Mouse (Mus musculus): Measurements from ENCODE around the gene Fibcd1. TPM values are rescaled to one million over a fixed set of nuclear protein-coding genes. Genes with fewer than 3 reads are reported as not detected.

The Fibcd1 gene
- total RNA-seq, 1 experiment = 0.22 TPM

DNA sequence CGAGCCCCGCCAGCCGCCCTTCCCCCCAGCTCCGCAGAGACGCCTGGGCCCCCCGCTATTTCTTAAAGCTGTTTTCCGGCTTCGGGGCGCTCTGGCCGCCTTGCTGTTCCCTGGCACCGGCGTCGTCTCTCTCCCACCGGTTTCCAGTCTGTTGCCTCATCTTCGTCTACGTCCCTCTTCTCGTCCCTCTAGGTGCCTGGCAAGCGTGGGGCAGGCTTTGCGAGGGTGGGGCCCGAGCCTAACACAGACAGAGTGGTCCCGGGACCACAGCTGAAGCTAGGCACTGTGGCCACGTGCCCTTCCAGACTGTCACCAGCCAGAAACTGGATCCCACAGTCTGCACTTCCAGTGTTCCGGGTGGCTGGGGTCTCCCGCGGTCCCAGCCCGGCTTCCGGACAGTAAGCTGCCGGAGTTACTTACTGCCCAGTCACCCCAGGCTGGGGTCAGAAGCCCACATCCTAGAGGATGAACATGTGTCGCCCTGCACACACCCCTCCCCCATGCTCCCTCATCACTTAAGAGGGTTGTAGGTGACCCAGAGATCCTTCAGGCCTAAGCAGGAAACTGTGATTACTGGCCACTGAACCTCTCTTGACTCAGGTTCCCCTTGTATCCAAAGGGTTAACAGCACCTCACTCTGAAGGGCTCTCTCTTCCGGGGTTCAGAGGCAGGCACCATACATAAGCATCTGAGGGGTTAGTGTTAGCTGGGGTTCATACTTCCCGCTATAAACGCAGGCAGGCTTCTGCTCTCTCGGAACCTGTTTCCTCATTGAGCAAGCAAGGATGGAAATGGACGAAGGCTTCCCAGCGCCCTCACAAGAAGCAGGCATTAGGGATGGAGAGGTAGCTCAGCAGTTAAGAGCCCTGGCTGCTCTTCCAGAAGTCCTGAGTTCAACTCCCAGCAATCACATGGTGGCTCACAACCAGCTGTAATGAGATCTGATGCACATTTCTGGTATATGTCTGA is 1.2 kb upstream of the Fibcd1 start:
- no peak overlapping the region for H3K27ac ChIP-seq (ENCODE audit: insufficient read depth, low read depth, low read length, poor library complexity, severe bottlenecking)
- no peak overlapping the region for H3K9ac ChIP-seq (ENCODE audit: insufficient read depth, low read depth, low read length, poor library complexity, severe bottlenecking)
- H3K4me3 ChIP-seq (ENCODE audit: insufficient read depth in 1 of 2, low read depth in 1 of 2, low read length in 2 of 2, poor library complexity in 1 of 2, severe bottlenecking in 1 of 2) = peak overlapping the region in 1 of 2 experiments; percentile 74; a peak in 3 of 4 replicates
- H3K36me3 ChIP-seq (ENCODE audit: control insufficient read depth, insufficient read depth, low read length, poor library complexity, severe bottlenecking) = no peaks in the 10 kb centered on the region
- no peaks in the 10 kb centered on the region for H3K9me3 ChIP-seq (ENCODE audit: control insufficient read depth, insufficient read depth, low read depth, low read length)
- in situ Hi-C loops (cut with MboI; ENCODE audit: low sequenced_read_pairs in 2 of 2, unreplicated experiment in 2 of 2) = no loop called here
- no peak for DNase-seq (ENCODE audit: low read depth, low spot score)
- H3K4me1 ChIP-seq (ENCODE audit: control insufficient read depth in 2 of 2, insufficient read depth in 2 of 2, low read length in 2 of 2, poor library complexity in 1 of 2) = peaks cover 0 to 5% of the 10 kb centered on the region in 2 experiments; a peak in 1 of 4 replicates
- TF ChIP-seq CHD2 (IDR thresholded peaks at IDR 0.05; ENCODE audit: low read depth, low read length) (no peak), ZC3H11A (IDR thresholded peaks at IDR 0.05; ENCODE audit: borderline replicate concordance, low read depth, low read length) (no peak), ZNF384 (IDR thresholded peaks at IDR 0.05; ENCODE audit: low read depth, low read length) (no peak), MAFK (IDR thresholded peaks at IDR 0.05; ENCODE audit: insufficient read depth, low read depth, low read length) (no peak), HCFC1 (IDR thresholded peaks at IDR 0.05; ENCODE audit: borderline replicate concordance, insufficient read depth, low read length) (no peak)

GRCm38 (mm10) chr2:31845512-31845895 is 301 bp downstream of the Fibcd1 start:
- Histone ChIP-seq H3K4me3 (ENCODE audit: insufficient read depth in 1 of 2, low read depth in 1 of 2, low read length in 2 of 2, poor library complexity in 1 of 2, severe bottlenecking in 1 of 2) (peak overlapping the region; percentile 64 to 74), H3K9me3 (ENCODE audit: control insufficient read depth, insufficient read depth, low read depth, low read length) (no peaks in the 10 kb centered on the region), H3K9ac (ENCODE audit: insufficient read depth, low read depth, low read length, poor library complexity, severe bottlenecking) (peak overlapping the region; percentile 15; the same call in 1 of the 2 replicates), H3K27ac (ENCODE audit: insufficient read depth, low read depth, low read length, poor library complexity, severe bottlenecking) (no peak overlapping the region), H3K36me3 (ENCODE audit: control insufficient read depth, insufficient read depth, low read length, poor library complexity, severe bottlenecking) (no peaks in the 10 kb centered on the region), H3K4me1 (ENCODE audit: control insufficient read depth in 2 of 2, insufficient read depth in 2 of 2, low read length in 2 of 2, poor library complexity in 1 of 2) (peaks cover 0 to 5% of the 10 kb centered on the region in 2 experiments; a peak in 1 of 4 replicates)
- TF ChIP-seq HCFC1 (IDR thresholded peaks at IDR 0.05; ENCODE audit: borderline replicate concordance, insufficient read depth, low read length) (no peak), MAFK (IDR thresholded peaks at IDR 0.05; ENCODE audit: insufficient read depth, low read depth, low read length) (no peak), ZNF384 (IDR thresholded peaks at IDR 0.05; ENCODE audit: low read depth, low read length) (no peak), CHD2 (IDR thresholded peaks at IDR 0.05; ENCODE audit: low read depth, low read length) (no peak), ZC3H11A (IDR thresholded peaks at IDR 0.05; ENCODE audit: borderline replicate concordance, low read depth, low read length) (no peak)
- in situ Hi-C loops (cut with MboI; ENCODE audit: low sequenced_read_pairs in 2 of 2, unreplicated experiment in 2 of 2) = no loop called here
- DNase-seq (ENCODE audit: low read depth, low spot score) = no peak

DNA sequence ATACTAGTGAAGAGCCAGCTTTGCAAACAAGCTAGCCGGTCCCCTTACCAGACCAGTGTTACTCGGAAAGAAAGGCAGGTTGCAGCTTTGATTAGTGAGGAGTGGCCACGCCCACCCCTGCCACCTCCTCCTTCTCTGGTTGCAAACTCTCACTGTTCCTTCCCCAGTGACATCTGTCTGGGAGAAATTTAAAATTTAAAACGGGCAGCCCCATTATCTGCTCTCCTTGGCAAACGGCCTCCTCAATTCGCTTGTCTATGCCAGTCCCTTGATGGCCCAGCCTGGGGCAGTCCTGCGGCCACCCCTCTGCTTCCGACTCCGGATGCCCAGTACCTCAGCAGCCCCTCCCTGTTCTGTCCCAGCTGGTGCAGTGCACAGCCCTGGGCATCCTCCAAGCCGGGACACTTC is 1.1 kb downstream of the Fibcd1 start:
- peaks cover 0 to 5% of the 10 kb centered on the region in 2 experiments; a peak in 1 of 4 replicates for H3K4me1 ChIP-seq (ENCODE audit: control insufficient read depth in 2 of 2, insufficient read depth in 2 of 2, low read length in 2 of 2, poor library complexity in 1 of 2)
- no peak overlapping the region for H3K4me3 ChIP-seq (ENCODE audit: insufficient read depth in 1 of 2, low read depth in 1 of 2, low read length in 2 of 2, poor library complexity in 1 of 2, severe bottlenecking in 1 of 2)
- in situ Hi-C loops (cut with MboI; ENCODE audit: low sequenced_read_pairs in 2 of 2, unreplicated experiment in 2 of 2) = no loop called here
- H3K9me3 ChIP-seq (ENCODE audit: control insufficient read depth, insufficient read depth, low read depth, low read length) = no peaks in the 10 kb centered on the region
- TF ChIP-seq CHD2 (IDR thresholded peaks at IDR 0.05; ENCODE audit: low read depth, low read length) (no peak), MAFK (IDR thresholded peaks at IDR 0.05; ENCODE audit: insufficient read depth, low read depth, low read length) (no peak), HCFC1 (IDR thresholded peaks at IDR 0.05; ENCODE audit: borderline replicate concordance, insufficient read depth, low read length) (no peak), ZC3H11A (IDR thresholded peaks at IDR 0.05; ENCODE audit: borderline replicate concordance, low read depth, low read length) (no peak), ZNF384 (IDR thresholded peaks at IDR 0.05; ENCODE audit: low read depth, low read length) (no peak)
- H3K9ac ChIP-seq (ENCODE audit: insufficient read depth, low read depth, low read length, poor library complexity, severe bottlenecking) = no peak overlapping the region
- no peak for DNase-seq (ENCODE audit: low read depth, low spot score)
- H3K27ac ChIP-seq (ENCODE audit: insufficient read depth, low read depth, low read length, poor library complexity, severe bottlenecking) = no peak overlapping the region
- no peaks in the 10 kb centered on the region for H3K36me3 ChIP-seq (ENCODE audit: control insufficient read depth, insufficient read depth, low read length, poor library complexity, severe bottlenecking)

DNA sequence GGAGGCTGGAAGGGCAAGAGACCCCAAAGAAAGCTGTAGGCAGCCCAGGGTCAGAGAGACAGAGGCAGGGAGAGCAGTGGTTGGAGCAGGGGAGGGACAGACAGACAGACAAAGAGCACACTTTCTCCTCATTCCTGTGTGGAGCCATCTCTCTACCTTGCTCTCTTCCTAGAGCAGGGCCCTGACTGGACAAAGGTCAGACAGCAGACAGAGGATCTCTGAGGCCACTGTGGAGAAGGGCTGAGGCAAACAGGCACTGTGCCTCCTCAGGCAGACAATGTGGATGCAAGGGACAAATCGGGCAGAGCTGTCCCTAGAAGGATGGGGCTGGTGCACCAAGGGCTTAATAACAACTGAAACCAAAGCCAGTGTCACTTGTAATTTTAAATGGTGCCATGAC is 6.9 kb downstream of the Fibcd1 start:
- Histone ChIP-seq H3K4me3 (ENCODE audit: insufficient read depth in 1 of 2, low read depth in 1 of 2, low read length in 2 of 2, poor library complexity in 1 of 2, severe bottlenecking in 1 of 2) (no peak overlapping the region), H3K9me3 (ENCODE audit: control insufficient read depth, insufficient read depth, low read depth, low read length) (no peaks in the 10 kb centered on the region), H3K9ac (ENCODE audit: insufficient read depth, low read depth, low read length, poor library complexity, severe bottlenecking) (no peak overlapping the region), H3K4me1 (ENCODE audit: control insufficient read depth in 2 of 2, insufficient read depth in 2 of 2, low read length in 2 of 2, poor library complexity in 1 of 2) (no peaks in the 10 kb centered on the region), H3K36me3 (ENCODE audit: control insufficient read depth, insufficient read depth, low read length, poor library complexity, severe bottlenecking) (no peaks in the 10 kb centered on the region), H3K27ac (ENCODE audit: insufficient read depth, low read depth, low read length, poor library complexity, severe bottlenecking) (no peak overlapping the region)
- in situ Hi-C loops (cut with MboI; ENCODE audit: low sequenced_read_pairs in 2 of 2, unreplicated experiment in 2 of 2) = no loop called here
- no peak for TF ChIP-seq ZNF384 (IDR thresholded peaks at IDR 0.05; ENCODE audit: low read depth, low read length)
- no peak for TF ChIP-seq ZC3H11A (IDR thresholded peaks at IDR 0.05; ENCODE audit: borderline replicate concordance, low read depth, low read length)
- no peak for TF ChIP-seq MAFK (IDR thresholded peaks at IDR 0.05; ENCODE audit: insufficient read depth, low read depth, low read length)
- no peak for TF ChIP-seq HCFC1 (IDR thresholded peaks at IDR 0.05; ENCODE audit: borderline replicate concordance, insufficient read depth, low read length)
- TF ChIP-seq CHD2 (IDR thresholded peaks at IDR 0.05; ENCODE audit: low read depth, low read length) = no peak
- DNase-seq (ENCODE audit: low read depth, low spot score) = no peak
